Mouse (Mus musculus): ENCODE results near the gene Ehd2.

Gene Ehd2

GRCm38 (mm10) chr7:15974712-15975111, 7.3 kb upstream of the Ehd2 start:
- peak; percentile 64 for DNase-seq

GRCm38 (mm10) chr7:15972247-15972646, 4.9 kb upstream of the Ehd2 start:
- no peak for DNase-seq

GRCm38 (mm10) chr7:15969674-15970073, 2.3 kb upstream of the Ehd2 start:
- no peak for DNase-seq

GRCm38 (mm10) chr7:15968322-15968721, 955 bp upstream of the Ehd2 start:
- no peak for DNase-seq

- DNase-seq, result no peak
Measured at GRCm38 (mm10) chr7:15966489-15966888, 878 bp downstream of the Ehd2 start.

- no peak for DNase-seq
Measured at GRCm38 (mm10) chr7:15963798-15964652, 3.3 kb downstream of the Ehd2 start.

- DNase-seq, result no peak
Measured at GRCm38 (mm10) chr7:15962311-15963288, 4.8 kb downstream of the Ehd2 start.

GRCm38 (mm10) chr7:15961798-15962197, 5.6 kb downstream of the Ehd2 start:
- no peak for DNase-seq

GRCm38 (mm10) chr7:15961239-15961638, 6.1 kb downstream of the Ehd2 start:
- DNase-seq, result no peak

- DNase-seq, result no peak
Measured at GRCm38 (mm10) chr7:15960691-15961090, 6.7 kb downstream of the Ehd2 start.

- DNase-seq, result no peak
Measured at GRCm38 (mm10) chr7:15956143-15956542, 11.2 kb downstream of the Ehd2 start.

GRCm38 (mm10) chr7:15955509-15955908, 11.9 kb downstream of the Ehd2 start:
- DNase-seq, result no peak

- no peak for DNase-seq
Measured at GRCm38 (mm10) chr7:15954978-15955443, 12.4 kb downstream of the Ehd2 start.

- no peak for DNase-seq
Measured at GRCm38 (mm10) chr7:15954436-15954835, 12.9 kb downstream of the Ehd2 start.

GRCm38 (mm10) chr7:15953307-15954074, 13.9 kb downstream of the Ehd2 start:
- no peak for DNase-seq

- no peak for DNase-seq
Measured at GRCm38 (mm10) chr7:15952416-15952815, 15.0 kb downstream of the Ehd2 start.

GRCm38 (mm10) chr7:15950008-15950407, 17.4 kb downstream of the Ehd2 start:
- DNase-seq, result no peak

- no peak for DNase-seq
Measured at GRCm38 (mm10) chr7:15949216-15949790, 18.1 kb downstream of the Ehd2 start.

- DNase-seq, result peak; percentile 61
Measured at GRCm38 (mm10) chr7:15948381-15948941, 18.9 kb downstream of the Ehd2 start.

- no peak for DNase-seq
Measured at GRCm38 (mm10) chr7:15947653-15948260, 19.6 kb downstream of the Ehd2 start.
